Mouse (Mus musculus): ENCODE measurements around the gene Utrn.

Utrn gene

DNA sequence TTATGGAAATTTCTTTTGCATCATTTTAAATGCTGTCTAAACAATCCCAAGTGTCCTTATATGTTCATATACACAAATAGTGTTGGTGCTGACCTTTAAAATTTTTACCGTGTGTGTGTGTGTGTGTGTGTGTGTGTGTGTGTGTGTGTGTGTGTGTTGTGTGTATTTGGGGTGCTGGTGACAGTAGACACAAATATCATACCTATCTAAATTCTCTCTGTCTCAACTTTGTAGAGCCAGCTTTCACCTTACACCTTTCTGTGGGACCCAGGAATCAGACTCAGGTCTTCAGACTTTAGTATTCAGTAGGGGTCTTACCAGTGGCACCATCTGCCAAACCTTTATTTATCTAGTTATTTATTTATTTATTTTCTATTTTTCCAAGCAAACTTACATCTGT lies 681 bp upstream of the Utrn start:
- no peak for DNase-seq (ENCODE audit: low read depth)

DNA sequence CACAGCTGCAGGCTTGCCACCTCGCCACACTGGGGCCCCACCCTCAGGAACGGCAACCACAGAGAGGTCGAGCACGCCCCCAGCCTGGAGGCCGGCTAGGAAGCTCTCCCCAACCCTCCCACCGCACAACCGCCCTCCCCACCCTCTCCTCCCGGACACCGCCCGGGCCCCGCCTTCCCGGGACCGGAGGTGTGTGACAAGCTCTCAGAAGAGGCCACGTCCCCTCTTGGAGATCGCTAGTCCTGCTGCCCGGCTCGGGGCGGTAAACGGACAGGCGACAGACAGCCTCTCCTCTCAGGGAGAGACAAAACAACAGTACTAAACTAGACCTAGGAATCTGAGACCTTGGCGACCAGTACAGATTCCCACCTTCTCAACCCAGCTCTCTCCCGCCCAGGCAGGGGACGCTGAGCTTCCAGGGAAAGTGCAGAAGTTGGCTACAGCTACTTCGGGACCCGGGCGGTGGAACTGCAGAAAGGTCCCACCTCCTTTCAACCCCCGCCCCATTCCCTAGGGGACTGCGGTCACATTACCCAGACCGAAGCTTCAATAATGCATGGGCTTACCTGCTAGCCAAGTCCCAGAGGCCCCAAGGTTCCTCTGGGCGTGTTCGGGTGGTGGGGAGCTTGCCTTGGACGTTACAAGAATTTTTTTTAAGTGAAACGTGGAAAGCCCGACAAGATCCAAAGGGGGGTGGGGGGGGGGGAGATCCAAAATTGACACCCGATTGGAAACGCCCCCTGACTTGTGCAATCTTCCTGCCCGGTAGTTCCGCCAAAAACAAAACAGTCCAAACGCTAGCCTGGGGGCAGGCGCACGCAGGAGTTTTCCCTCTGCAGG lies 756 bp downstream of the Utrn start:
- peak; percentile 86 for DNase-seq (ENCODE audit: low read depth)

DNA sequence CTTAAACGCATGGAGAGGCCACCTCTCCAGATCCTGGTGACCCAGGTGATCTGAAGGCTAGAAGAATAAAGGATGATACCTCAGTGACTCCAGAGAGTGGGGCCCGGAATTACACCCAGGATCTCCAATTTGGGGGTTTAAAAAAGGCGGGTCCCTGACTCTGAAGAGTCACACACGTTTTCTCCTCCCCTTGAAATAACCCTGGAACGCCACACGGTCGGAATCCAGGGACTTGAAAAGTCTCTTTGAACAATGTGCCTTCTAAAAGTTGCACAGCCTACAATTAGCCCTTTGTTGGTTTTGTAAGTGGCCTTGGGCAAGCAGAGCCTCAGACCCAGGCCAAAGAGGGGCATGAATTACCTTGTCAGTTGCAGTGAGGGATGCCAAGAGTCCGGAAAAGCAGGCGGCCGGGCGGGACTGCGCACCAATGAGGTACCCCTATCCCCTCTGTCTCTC lies 1.4 kb downstream of the Utrn start:
- no peak for DNase-seq (ENCODE audit: low read depth)

DNA sequence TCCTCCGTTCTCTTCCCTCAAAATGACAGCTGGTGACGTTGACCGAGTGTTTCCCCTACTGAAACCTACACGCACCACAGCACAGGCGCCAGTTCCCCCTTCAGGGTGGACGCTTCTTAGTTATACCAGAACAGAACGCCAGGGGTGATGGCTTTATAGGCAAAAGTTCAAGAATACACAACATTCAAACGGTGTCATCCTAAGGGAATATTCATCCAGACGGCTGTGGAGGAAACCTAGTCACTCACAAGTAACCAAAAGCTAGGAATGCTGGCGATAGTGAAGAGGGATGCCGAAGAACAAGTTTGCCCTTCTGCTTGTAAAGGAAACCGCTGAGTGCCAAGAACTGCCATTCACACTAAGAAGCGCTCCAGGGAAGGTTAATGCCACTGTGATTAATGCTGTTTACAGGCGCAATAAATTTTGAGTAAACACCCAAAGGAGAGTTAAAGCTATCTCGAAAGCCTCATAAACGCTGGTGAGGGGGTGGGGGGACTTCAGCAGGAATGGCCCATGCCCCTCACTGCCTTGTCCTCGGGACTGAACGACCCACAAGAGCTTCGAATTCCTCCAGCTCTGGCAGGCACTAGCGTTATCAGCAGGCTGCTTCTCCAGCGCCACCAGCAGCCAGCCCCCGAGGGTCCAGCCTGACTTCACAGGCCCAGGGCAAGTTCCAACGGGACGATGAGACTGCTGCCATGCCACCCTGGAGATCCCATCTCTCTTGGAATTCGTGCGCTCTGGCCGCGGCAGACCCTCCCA lies 2.0 kb downstream of the Utrn start:
- peak; percentile 67 for DNase-seq (ENCODE audit: low read depth)

DNA sequence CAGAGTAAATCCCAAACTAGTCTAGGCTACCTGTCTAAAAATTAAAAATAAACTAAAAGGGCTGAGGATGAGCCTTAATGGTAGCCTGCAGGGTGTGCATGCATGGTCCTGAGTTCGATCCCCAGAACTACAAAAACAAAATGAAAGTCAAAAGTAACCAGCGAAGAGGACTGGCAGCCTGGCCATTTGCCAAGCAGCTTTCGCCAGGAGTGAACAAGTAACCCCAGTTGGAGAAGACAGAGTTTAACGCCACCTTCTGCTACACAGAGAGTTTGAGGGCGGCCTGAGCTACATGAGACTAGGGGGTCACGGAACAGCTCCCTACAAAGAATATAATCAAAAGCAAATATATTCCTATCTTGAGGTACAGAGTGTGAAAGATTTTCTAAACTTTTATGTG lies 4.0 kb downstream of the Utrn start:
- no peak for DNase-seq (ENCODE audit: low read depth)

DNA sequence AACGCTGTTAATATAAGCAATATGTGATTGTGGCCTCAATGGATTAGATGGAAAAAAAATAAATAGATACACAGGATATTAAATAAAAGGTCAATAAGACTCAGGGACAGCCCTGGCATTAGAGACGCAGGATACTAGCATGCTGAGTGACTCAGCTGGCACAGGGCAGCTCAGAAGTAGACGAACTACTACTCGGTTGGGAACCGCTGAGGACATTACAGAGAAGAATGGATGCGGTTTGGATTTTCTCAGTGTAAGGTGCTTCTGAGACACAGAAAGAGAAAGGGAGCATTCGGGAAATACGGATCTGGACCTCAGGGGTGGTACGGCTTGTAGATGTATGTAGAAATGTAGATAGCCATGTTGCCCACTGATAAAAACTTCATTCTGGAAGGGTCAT lies 5.6 kb downstream of the Utrn start:
- no peak for DNase-seq (ENCODE audit: low read depth)

DNA sequence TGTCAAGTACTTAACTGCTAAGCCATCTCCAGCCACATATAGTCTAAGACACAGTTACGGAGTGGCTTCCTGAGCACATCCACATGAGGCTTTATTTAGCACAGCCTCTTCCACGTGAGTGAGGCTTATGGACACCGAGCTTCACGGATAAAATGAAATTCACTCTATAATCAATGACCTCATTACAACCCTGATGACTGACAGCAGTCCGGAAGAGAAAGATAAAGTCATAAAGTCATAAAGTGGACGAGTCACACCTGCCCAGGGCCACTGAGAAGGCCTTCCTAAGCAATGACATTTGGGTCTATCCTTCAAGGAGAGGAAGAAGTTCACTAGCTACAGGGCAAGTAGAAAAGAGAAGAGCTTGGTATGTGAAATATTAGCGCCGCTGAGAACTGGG lies 7.1 kb downstream of the Utrn start:
- no peak for DNase-seq (ENCODE audit: low read depth)

- DNase-seq (ENCODE audit: low read depth): no peak
Observed at GRCm38 (mm10) chr10:12861381-12861780, 7.8 kb downstream of the Utrn start.

- DNase-seq (ENCODE audit: low read depth): no peak
Observed at GRCm38 (mm10) chr10:12860765-12861164, 8.4 kb downstream of the Utrn start.

DNA sequence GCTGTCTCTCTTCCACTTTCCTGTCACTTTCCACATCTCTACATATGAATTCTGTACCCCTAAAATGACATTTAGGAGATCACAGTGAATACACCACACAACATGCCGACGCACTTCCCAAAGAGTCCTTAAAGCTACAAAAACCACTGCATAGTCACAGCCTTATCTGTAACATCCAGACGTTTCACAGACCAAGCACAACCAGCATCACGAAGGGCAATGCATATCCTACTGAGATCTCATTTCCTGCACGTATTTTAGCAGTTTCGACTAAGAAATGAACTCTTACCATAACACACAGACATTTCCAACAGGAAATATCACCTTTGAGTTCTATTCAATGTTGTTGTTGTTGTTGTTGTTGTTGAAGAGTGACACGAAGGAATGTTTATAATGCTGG lies 8.8 kb downstream of the Utrn start:
- peak; percentile 78 for DNase-seq (ENCODE audit: low read depth)

GRCm38 (mm10) chr10:12858017-12858416 lies 11.1 kb downstream of the Utrn start:
- DNase-seq (ENCODE audit: low read depth): no peak

DNA sequence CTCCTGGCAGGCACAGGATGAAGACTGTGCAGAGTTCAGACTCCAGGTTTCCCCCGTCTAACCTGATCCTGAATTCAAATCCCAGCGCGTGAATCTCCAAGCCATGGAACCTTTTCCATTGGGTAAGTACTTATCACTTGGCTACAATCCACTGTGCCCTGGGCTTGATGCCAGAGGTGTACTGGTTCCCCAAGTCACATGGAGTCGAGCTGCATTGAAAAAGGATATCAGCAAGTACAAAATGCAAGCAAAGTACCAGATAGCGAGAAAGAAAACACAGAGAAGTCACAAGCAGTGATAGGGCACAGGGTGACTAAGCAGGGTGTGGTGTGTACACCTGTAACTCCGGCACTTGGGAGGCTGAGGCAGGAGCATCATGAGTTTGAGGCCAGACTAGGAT lies 14.9 kb downstream of the Utrn start:
- DNase-seq (ENCODE audit: low read depth): no peak

DNA sequence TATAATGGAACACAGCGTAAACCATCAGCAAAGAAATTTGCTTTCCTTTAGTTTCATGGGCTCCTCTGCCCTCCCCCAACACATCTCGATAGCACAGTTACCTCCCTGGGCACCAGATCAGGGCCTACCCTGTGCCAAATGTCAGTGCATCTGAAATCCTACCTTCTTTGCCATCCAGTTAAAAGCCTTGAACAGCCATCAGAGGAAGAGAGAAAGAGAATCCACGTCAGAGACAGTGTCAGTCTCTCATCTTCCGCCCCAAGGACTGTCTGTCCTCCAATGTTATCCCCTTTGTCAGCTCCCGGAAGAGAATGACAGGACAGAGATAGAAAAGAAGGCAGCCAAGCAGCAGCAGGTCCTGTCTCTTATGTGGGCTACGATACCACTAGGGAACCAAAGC lies 15.4 kb downstream of the Utrn start:
- no peak for DNase-seq (ENCODE audit: low read depth)

GRCm38 (mm10) chr10:12853196-12853620 lies 16.0 kb downstream of the Utrn start:
- DNase-seq (ENCODE audit: low read depth): no peak

DNA sequence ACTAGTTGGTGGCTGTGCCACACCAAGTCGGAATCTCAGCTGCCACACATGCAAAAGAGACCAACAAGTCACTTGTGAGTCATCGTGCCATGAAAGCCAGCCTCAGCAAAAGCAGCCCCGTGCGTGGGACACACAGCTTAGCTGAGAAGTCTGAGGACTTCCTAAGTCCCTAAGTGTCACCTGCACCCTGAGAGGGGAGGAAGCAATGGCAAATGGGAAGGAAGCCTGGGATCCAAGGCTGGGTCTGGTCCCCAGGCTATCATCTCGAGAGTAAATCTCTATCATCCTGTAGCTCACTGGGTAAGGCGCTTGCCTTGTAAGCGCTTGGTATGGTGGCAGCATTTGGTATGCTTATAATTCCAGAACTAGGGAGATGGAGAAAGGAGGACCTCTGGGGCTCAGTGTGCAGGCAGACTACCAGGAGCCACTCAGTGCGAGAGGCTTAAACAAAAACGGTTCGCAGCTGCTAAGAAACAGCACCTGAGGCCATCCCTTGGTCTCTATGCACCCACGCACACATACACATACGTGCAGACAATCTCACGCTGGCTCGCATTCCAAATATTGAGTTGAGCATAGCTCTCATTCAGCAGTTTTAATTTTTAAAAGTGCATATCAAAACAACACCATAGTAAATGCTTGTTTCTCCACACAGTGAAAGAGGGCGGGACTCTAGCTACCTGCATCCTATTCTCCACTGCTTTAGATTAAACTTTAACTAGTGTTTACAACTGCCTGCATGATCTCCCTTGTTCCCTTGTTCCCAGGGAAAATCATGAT lies 16.6 kb downstream of the Utrn start:
- no peak for DNase-seq (ENCODE audit: low read depth)

- peak; percentile 40 for DNase-seq (ENCODE audit: low read depth)
Observed at GRCm38 (mm10) chr10:12850781-12851471, 18.2 kb downstream of the Utrn start.

DNA sequence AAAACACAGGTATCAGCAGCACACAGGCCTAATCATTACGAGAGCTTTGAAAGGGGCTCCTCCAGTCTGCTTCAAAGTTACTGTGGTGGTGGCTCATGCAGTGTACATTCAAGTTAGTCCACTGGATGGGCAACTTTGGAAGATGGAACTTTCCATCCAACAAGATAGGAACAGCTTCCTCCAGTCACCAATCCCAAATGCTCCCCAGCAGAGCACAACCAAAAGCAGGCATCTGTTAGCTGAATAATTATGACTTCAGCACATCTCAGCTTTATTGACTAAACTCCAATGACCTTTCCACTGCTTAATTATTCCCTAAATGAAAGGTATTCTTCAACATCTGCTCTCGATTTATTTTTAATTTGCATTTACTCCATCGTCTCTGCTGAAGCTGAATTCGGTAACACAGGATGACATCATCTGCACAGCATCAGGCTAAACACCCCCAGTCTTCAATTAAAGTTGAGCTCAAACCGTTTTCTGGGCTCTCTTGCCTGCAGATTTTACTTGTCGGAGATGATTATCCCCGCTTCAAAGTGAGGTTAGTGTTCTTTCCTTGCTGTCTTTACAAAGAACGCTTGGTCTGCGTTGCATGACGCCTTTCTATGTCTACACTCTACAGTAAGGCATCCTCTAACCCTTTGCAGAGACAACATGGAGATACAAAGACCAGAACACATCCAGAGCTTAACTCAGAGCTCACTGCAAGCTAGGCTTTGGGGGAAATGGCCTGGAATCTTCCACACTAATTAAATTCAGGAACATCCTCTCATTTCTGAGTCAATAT lies 20.6 kb downstream of the Utrn start:
- no peak for DNase-seq (ENCODE audit: low read depth)

DNA sequence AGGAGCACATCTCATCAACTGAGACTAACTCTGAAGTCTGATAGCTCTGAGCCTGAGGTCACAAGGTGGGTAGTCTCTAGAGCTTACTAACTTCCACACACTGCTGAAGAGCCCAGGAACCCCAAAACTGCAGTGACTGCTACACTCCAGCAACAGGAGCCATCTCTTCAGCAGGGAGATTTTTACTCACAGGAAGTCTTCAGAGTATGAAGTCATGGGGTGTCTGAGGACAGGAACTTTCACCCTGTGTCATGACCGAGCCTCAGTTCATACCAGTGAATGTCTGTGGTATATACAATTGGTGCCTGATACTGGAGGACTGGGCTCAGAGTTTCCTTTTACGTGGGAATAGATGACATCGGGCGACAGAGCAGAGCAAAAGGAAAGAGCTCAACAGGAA lies 26.6 kb downstream of the Utrn start:
- peak; percentile 81 for DNase-seq (ENCODE audit: low read depth)

- peak; percentile 61 for DNase-seq (ENCODE audit: low read depth)
Observed at GRCm38 (mm10) chr10:12841497-12841896, 27.7 kb downstream of the Utrn start.

DNA sequence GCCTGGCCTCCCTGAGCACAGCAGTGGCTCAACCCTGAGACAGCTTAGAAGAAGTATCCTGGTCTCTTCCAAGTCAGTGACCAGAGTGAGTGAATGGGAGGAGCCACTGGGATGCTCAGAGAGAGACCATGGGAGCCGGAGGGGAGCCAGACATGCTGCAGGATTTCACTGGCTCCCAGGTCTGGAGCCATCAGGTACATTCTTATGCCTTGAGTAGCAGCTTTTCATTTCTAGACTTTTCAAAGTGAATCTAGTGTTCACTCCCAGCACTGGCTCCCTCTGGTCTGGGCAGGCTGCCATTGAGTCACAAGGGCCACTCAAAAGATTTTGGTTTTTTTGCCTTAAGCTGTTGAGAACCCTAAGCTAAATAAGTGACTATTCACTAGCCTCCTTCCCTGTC lies 31.5 kb downstream of the Utrn start:
- DNase-seq (ENCODE audit: low read depth): no peak
